Mouse (Mus musculus) G1E-ER4 (cell line): ENCODE data around the gene Xpc. TPM values are rescaled to one million over a fixed set of nuclear protein-coding genes. Genes with fewer than 3 reads are reported as not detected.

Experiments
- GATA1 ChIP-seq: IDR thresholded peaks from one replicate; pipeline ENCODE4 v1.8.0; 2012; ENCODE audit warnings: low read length, inconsistent platforms
- polyA plus RNA-seq: library from polyadenylated mRNA; stranded (reverse); fragments of >175 nt; gene quantifications from 2 replicates; pipeline ENCODE4 v1.2.3, GENCODE M21; 2012

Xpc gene
- polyA plus RNA-seq: 7.5 and 7.8 TPM in 2 replicates

- no peak for TF ChIP-seq GATA1
These were observed at the start of gene Xpc, which contains the start of gene Lsm3 for GRCm38 (mm10) chr6:91515545-91516449. Xpc (minus strand) TSS chr6:91515888. Lsm3 (plus strand) TSS chr6:91515928.

DNA sequence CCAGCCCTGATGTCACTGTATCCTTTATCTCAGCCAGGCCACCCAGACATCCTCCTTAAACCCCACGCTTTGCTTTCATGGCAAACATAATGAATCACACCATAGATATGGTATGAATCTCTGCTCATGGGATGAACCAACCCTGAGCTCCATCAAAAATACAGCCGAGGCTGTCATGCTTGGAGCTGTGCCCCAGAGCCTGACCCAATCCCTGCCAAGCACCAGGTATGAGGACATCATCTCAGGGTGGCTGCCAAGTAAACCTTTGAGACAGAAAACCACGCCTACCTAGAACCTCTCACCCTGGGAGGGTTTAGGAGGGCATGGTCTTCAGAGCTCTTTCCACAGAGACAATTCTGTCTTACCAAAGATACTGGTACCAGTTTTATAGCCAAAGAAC lies 47.3 kb upstream of the Xpc start:
- TF ChIP-seq GATA1: no peak

DNA sequence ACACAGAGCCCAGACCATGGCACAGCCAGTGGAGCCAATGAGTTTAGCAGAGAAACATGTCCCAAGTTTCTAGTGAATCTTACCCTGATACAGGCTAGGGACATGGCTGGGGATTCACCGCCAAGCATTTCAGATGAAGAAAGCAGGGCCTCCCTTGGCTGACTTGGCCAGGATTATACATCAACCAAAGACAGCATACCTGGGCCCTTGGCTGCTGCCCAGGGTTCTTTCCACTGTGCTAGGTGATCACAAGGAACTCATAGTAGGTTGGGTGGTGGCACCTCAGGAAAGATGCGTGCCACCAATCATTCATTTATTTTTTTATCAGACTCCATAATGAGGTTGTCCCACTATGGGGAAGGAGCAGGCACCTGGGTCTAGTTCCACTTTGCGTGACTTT lies 44.5 kb upstream of the Xpc start:
- TF ChIP-seq GATA1: no peak

DNA sequence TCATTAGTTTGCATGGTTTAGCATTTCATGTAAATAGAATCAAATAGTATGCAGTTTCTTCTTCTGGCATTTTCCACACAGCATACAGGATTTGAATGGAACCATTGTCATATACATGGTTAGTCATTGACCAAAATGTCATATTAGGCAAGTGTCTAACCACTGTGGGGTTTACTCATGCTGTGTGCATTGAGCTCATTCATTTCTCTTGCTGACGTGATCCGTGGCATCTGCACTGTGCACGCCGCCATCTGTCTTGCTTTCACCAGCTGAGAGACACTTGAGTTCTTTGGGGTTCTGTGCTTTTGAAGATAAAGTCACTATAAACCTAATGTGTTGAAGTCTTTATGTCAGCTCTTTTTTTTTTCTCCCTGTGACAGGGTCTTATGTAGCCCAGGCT lies 43.7 kb upstream of the Xpc start:
- no peak for TF ChIP-seq GATA1

GRCm38 (mm10) chr6:91558565-91558964 lies 42.9 kb upstream of the Xpc start:
- no peak for TF ChIP-seq GATA1

GRCm38 (mm10) chr6:91552693-91553092 lies 37.0 kb upstream of the Xpc start:
- no peak for TF ChIP-seq GATA1

DNA sequence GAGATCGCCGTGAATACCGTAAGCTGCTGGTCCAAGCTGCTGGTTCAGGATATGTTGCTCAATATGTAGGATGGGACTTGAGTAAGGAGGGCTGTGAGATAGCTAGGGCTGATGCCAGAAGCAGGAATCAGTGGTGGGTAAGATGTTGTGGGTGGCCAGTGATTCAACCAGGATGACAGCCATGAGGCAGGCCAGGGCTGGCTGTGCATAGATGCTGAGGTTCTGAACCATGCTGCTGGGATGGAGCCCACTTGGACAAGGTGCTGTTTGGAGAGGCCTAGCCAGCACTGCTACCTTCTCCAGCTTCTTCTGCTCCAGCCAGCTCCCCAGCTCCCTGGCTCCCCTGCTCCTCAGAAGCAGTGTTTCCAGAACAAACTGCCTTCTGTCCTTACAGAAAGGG lies 36.0 kb upstream of the Xpc start:
- TF ChIP-seq GATA1: no peak

DNA sequence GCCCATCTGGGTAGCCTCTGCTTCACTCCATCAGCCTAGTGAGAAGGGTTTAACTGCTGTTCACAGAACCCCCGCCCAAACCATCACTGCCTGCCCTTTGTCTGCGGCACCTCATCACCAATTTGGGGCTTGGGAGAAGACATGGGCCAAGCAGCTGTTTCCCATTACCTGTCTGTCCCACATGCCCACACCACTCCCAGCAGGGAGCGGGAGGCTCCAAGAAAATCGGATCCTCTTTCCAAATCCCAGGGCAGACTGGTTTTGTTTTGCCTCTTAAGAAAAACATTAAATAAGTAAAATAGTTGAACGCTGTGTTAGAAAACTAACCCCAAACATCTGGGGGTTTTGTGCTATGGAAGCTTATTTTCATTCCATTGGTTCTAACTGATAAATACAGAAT lies 33.9 kb upstream of the Xpc start:
- no peak for TF ChIP-seq GATA1

DNA sequence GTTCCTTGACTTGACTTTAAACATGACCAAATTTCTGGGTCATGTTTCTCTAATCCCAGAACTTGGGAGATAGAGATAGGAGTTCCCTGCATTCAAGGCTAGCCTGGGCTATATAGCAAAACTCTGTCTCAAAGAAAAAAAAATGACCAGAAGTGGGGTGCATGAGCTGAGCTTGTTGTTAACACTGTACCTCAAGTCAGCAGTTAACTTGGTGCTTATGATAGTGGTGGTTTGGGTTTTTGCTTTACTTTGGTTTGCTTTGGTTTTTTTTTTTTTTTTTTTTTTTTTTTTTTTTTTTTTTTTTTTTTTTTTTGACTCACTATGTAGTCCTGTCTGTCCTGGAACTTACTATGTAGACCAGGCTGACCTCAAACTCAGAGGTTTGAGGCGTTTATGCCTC lies 31.6 kb upstream of the Xpc start:
- TF ChIP-seq GATA1: no peak

- no peak for TF ChIP-seq GATA1
These were observed 30.7 kb upstream of the Xpc start for GRCm38 (mm10) chr6:91546241-91546884.

GRCm38 (mm10) chr6:91543056-91543455 lies 27.4 kb upstream of the Xpc start:
- no peak for TF ChIP-seq GATA1

DNA sequence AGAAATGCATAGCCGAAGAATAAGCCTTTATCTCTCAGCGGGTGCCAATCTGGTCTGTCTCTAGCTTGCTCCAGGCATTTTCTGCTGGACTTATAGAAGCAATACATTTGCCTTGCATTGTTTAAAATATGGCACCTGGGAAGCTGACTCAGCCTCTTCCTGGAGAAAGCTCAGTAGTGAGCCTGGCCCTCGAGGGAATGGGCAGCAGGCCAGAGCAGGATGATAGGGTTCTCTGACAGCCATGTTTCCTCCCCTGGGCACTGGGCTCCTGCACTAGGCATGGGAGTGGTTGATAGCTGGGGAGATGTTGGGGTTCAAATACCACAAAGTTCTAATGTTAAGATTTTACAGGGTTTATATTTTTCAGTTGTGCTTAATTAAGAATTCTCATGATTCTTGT lies 25.6 kb upstream of the Xpc start:
- TF ChIP-seq GATA1: no peak

DNA sequence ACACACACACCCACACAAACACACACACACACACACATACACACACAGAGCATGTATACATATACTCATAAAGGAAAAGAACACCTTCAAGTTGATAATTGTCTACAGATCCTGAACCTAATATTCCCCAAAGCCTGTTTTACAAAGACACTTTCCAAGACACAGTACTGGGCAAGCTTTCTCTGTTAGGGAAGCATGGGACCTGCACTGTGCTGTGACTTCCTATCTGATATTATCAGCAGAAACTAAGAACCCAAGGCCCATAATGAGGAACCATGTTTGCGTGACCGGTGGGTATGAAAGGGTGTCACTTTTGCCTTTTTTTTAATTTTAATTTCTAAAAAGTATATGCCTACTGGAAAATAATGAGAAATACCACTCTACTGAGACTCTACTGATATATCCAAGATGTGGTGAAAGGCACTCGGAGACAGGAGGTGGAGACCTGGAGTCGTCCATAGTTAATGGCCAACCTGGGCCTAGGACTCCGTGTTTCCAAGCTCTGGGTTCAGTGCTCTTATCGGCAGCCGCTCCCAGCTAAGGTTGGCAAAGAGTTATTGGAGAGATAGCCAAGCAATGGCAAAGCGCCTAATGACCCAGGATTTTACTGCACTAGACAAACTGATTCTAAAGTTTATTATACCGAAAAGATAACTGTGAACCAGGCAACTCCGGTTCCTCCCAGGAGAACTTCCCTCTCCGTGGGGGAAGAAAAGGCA lies 20.5 kb upstream of the Xpc start:
- no peak for TF ChIP-seq GATA1

GRCm38 (mm10) chr6:91535231-91535630 lies 19.5 kb upstream of the Xpc start:
- TF ChIP-seq GATA1: no peak

DNA sequence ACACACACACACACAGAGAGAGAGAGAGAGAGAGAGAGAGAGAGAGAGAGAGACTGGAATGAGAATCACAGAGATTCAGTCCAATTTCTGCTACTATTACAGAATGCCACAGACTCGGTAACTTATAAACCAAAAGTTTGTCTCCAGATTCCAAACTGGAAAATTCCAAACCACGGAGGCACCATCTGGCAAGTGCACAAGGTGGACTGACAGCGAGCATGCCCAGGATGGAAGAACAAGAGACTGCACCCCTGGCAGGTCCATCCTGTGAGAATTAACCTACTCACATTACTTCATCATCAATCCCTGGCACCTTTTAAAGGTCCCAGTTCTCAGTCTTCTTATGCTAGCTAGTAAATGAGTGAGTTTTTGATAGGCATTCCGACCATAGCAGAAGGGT lies 18.6 kb upstream of the Xpc start:
- TF ChIP-seq GATA1: no peak

DNA sequence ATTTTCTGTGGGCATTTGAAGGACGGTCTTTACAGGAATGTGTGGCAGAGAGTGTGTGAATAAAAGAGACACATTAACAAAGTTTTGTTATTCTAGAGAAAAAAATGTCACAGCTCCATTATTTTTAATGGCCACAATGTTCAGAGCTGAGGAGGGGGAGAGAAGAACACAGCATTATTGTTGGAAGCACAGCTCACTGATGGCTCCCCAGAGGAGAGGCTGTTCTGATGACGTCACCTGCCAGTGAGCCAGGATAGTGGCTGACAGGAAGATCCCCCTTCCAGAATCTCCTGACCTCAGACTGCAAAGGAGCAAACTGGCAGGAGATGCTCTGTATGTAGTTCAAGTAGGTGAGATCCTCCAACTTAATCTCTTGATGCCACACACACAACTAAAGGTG lies 18.1 kb upstream of the Xpc start:
- TF ChIP-seq GATA1: no peak
